Mouse (Mus musculus) left cerebral cortex, adult 2 months (tissue): ENCODE measurements around the gene Arid4a. TPM values are rescaled to one million over a fixed set of nuclear protein-coding genes. Genes with fewer than 3 reads are reported as not detected.

Experiments
- DNase-seq, 2 experiments: peaks; one replicate each; pipeline ENCODE4 v3.0.0; 2021 to 2022; ENCODE audit warnings: low spot score in 2 of 2, mixed read lengths in 1 of 2; ENCODE audit errors: extremely low spot score in 1 of 2
- H3K27ac ChIP-seq: fragments of 200-600 bp; 2 replicates; pipeline ENCODE4 v1.8.1; 2022
- H3K4me3 ChIP-seq: fragments of 200-600 bp; 2 replicates; pipeline ENCODE4 v1.8.1; 2022
- CTCF ChIP-seq: fragments of 200-600 bp; IDR thresholded peaks from 2 replicates; pipeline ENCODE4 v1.8.1; 2022; ENCODE audit warnings: antibody characterized with exemption, mild to moderate bottlenecking, moderate library complexity
- intact Hi-C: fragments of 180-260 bp; cut with DNase I; formaldehyde crosslinking; loops from one replicate; pipeline ENCODE4 v1.15.1; 2025
- total RNA-seq, 2 experiments: library from RNA; stranded (reverse); gene quantifications; 2 replicates each; pipeline ENCODE4 v1.2.3; 2021

The Arid4a gene
- total RNA-seq, 2 experiments from 2014 or later: 35.2 to 36.4 TPM

DNA sequence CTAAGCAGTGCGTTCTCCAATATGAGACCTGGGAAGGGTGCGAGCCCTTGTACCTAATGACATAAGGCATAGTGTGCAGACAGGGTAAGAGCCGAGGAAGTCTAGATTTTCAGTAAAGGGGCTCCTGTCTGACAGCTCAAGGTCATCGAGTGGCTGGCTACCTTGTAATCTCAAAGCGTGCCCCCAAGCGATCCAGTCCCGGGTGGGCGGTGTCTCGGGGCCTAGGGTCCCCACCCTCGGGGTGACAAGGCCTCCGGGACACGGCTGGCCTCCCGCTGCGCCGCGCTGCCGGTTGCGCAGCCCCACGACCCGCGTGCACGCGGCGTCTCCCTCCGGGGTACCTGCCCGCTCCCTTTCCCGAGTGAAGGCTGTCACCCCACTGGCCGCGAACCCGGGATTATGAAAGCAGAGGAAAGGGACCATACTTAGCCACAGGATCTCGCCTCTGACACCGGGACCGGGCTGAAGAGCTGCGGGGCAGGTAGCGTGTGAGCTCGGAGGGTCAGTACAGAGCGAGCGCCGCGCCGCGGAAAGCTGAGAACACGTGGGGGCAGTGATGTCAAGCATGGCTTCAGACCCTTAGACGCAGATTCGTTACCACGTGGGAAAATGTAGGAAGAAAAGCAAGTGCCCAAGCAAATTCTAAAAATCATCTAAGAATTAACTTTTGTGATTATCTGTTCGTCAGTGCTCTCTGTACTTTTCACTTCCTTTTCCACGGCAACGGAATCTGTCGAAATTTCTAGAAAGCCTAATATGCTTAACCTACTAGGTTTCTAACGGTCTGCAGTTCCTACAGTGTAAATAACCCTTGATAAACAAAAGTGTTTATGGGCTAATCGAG is 120.6 kb downstream of the Arid4a start, which contains the start of the genes Timm9 and 2700049A03Rik:
Gene Timm9 (minus strand): TSS at position 555 of the 844 bp plus-strand sequence.
Gene 2700049A03Rik (plus strand): TSS at position 719 of the 844 bp plus-strand sequence.
- no peak for TF ChIP-seq CTCF
- Histone ChIP-seq H3K27ac (peak within 1 kb of the TSS; percentile 93), H3K4me3 (peak within 1 kb of the TSS; percentile 80)
- intact Hi-C loops: no loop called here
- DNase-seq: peak; percentile 70 to 80

DNA sequence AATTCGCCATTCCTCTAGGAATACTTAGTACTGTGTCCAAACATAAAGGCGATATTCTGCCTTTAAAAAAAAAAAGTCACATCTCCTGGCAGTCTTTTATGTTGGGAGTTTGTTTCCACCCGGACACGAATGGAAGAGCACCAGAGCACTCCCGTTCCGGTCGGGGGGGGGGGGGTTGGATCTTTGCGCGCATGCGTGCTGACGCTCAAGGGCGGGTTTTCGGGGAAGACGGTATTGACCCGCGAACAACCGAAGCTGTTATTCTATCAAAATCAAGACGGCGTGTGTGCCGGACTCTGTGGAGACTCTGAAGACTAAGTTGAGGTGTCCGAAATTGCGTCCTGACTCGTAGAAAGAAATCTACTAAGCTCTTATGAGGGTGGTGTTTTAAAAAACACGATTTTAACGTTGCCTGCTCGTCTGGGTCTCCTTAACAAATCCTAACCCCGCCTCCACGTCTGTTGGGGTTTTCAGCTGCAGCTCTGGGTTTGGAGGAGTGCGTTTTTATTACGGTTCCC is 121.2 kb downstream of the Arid4a start:
- no peak for TF ChIP-seq CTCF
- DNase-seq: peak; percentile 71 to 72
- Histone ChIP-seq H3K27ac (peak overlapping the region; percentile 93), H3K4me3 (peak overlapping the region; percentile 80)
- intact Hi-C loops: no loop called here

DNA sequence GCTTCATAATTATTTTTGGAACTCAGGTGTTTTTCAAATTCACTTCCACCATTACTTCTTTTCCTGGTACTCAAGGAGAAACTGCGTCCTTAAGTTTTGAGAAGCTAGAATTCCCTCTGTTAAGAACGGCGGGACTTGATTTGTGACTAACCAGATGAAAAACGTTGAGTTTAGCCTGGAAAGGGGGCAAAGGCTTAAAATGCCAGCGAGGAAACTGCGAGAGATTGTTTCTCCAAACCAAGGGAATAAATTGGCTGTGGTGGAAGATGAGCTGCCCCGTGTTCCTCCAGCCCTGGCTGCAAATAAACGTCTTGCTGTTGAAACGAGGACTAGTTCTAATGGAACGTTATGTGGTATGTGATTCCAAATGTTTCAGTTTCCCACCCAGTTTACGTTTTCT is 121.9 kb downstream of the Arid4a start:
- intact Hi-C loops: no loop called here
- Histone ChIP-seq H3K27ac (no peak overlapping the region), H3K4me3 (peak overlapping the region; percentile 80)
- no peak for TF ChIP-seq CTCF
- no peak for DNase-seq

DNA sequence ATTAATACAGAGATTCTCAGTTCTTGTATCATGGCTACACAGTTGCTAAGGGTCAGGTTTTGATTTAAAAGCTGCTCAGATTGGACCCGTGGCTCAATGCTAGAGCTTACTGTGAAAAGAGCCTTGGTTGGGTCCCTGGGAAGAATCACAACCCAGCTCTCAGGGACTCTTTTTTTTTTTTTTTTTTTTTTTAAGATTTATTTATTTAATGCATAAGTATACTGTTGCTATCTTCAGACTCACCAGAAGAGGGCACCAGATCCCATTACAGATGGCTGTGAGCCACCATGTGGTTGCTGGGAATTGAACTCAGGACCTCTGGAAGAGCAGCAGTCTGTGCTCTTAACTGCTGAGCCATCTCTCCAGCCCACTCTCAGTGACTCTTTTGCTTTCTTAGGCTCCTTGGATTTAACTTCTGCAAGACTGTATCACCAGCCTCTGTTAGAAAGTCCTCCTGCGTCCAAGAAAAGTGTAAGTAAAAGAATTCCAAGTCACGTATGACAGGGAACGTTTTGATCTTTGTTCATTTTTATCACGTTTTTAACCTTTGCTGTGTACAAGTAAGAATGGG is 123.6 kb downstream of the Arid4a start:
- H3K4me3 ChIP-seq: no peak overlapping the region
- no peak overlapping the region for H3K27ac ChIP-seq
- intact Hi-C loops: no loop called here
- peak; percentile 46 for TF ChIP-seq CTCF
- no peak for DNase-seq

DNA sequence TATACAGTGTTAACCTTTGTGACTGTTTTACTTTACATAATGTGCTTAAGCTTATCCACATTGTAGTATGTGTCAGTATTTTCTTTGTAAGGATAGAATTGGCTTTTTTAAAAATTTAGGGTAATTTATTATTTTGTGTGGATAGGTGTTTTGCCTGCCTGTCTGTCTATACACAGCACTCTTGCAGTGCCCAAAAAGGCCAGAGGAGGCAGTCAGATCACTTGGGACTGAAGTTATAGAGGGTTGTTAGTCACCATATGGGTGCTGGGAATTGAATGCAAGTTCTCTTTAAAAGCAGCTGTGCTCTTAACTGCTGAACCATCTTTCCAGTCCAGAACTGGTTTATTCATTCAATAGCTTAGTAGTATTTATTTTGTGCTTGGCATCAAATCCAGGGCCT is 125.4 kb downstream of the Arid4a start:
- Histone ChIP-seq H3K27ac (no peak overlapping the region), H3K4me3 (no peak overlapping the region)
- intact Hi-C loops: no loop called here
- TF ChIP-seq CTCF: peak; percentile 5
- no peak for DNase-seq

DNA sequence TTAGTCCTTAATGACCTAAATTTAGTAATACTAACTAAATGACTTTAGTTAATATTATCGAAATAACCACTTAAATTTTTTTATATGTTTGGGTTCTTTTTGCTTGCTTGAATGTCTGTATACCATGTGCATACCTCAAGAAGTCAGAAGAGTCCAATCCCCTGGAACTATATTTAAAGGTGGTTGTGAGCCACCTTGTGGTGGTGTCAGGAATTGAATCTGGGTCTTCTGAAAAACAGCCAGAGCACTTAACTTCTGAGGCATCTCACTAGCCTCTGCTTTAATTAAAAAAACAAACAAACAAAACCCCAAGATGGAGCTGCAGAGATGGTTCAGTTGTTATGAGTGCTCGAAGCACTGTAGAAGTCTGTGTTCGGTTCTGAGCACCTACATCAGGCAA is 131.9 kb downstream of the Arid4a start:
- H3K4me3 ChIP-seq: no peak overlapping the region
- DNase-seq: peak in 1 of 2 experiments; percentile 45
- intact Hi-C loops: no loop called here
- peak; percentile 82 for TF ChIP-seq CTCF
- no peak overlapping the region for H3K27ac ChIP-seq

Other genes with a start within 250 kb of the Arid4a start
- gene Frmd6, start 190.5 kb upstream of the Arid4a start, total RNA-seq: 10 to 100 TPM; 47.7 to 62.4 TPM
- 100 to 1,000 TPM; 138 to 163 TPM for gene Actr10, start 78.1 kb upstream of the Arid4a start, total RNA-seq
- gene Psma3, start 41.4 kb upstream of the Arid4a start, total RNA-seq: 100 to 1,000 TPM; 170 to 185 TPM
- not detected for gene Tomm20l, start 95.4 kb downstream of the Arid4a start, total RNA-seq
- 10 to 100 TPM; 60.3 to 63.6 TPM for gene Timm9, start 120.7 kb downstream of the Arid4a start, total RNA-seq
- 1 to 10 TPM; 5.6 to 5.7 TPM for gene 2700049A03Rik, start 120.9 kb downstream of the Arid4a start, total RNA-seq